Mouse (Mus musculus) frontal cortex, postnatal 25 days (tissue): Measurements from ENCODE around the gene Tom1.
A peak's percentile ranks its signal among the peaks of the same experiment; 100 is the strongest.

Experiments used
- DNase-seq, 2 experiments: peaks; one replicate each; pipeline ENCODE4 v3.0.0; 2022; ENCODE audit warnings: low spot score in 2 of 2

Tom1 gene

DNA sequence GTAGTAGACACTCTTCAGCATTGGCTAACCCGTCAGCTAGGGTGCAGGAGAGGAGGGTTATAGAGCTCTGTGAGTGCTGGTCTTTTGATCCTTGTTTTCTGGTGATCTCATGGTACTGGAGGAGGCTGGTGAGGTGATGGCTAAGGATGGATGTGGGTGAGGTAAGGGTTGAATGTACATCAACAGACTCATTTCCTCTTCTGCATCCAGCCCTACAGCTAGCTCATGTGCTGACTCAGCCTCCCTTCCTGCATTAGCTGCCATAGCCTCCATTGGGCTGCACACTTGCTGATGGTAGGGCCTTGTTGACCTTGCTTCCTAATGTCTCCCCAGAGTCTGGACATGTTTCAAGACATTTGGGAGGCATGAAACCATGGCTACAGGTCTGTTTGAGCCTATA, 9.5 kb downstream of the Tom1 start:
- DNase-seq: no peak

GRCm38 (mm10) chr8:75046303-75046702, 12.8 kb downstream of the Tom1 start:
- DNase-seq: no peak

DNA sequence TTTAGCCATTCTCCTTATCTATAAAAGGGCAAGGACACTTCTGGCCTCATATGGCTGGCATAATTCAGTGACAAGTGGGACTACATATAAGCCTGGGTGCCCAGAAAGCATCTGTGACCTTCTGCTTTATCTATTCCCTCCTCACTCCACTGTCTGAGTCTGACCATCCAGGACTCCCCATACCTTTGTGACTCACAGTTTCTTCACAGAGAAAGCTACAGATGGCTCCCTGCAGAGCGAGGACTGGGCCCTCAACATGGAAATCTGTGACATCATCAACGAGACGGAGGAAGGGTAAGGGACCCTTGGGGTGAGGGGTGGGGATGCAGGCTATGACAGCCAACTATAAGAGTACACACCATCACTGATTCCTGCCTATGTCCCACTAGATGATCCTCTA, 14.3 kb downstream of the Tom1 start:
- no peak for DNase-seq

DNA sequence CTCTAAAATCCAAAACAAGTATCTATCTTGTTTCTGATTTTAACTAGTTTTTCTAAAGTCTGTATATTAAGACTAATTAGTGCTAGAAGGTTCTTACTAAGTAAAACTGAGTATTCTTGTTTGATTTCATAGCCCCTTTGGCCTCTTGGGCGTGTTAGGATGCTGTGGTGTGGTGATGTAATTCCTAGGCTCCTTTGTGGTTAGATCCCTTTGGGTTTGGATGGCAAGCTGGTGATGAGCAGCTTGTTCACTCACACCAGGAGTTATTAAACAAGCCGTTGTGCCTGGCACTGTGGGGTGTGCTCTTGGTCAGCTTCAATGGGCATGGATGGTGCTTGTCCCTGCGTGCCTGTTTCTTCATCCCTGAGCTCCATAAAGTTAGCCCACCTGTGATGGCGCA, 19.8 kb downstream of the Tom1 start:
- DNase-seq: no peak

DNA sequence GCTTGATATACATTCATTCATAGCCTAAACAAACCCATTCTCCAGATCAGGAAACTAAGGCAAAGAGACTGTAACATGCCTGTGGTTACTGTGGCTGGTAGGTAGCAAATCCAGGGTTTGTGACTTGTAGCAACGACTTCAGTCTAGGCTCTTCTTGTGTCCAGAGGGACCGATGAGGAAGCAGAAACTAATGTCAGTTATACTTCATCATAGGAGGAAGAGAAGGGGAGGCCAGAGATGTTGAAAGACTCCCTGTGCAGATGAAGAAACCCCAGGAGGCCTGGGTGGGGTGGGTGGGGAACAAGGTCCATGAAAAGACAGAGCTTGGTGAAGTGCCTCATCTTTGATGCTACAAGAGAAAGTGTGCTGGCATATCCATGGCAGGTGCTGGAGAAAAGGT, 22.2 kb downstream of the Tom1 start:
- no peak for DNase-seq

- DNase-seq: no peak
These were observed 26.5 kb downstream of the Tom1 start for GRCm38 (mm10) chr8:75060022-75060421.

GRCm38 (mm10) chr8:75060815-75061214, 27.3 kb downstream of the Tom1 start:
- DNase-seq: no peak

GRCm38 (mm10) chr8:75063290-75063689, 29.8 kb downstream of the Tom1 start:
- no peak for DNase-seq

DNA sequence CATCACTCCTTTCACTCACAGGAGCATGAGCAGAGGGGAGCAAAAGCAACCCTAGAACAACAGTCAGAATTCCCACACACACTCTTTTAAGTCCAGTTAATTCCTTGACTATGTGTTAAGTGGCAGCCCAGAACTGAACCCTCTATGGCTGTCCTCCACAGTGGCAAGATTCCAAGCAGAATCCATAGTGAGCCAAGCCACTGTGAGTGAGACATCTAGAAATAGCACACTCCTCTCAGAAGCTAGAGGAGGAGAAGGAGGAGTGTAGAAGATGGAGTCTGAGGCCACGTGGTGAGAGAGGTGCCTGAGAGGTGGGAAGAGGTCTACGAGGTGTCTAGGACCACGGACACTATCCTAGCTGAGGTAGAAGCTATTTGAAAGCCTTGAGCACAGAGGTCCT, 31.3 kb downstream of the Tom1 start:
- no peak for DNase-seq

- DNase-seq: no peak
These were observed 33.8 kb downstream of the Tom1 start for GRCm38 (mm10) chr8:75067287-75067686.

DNA sequence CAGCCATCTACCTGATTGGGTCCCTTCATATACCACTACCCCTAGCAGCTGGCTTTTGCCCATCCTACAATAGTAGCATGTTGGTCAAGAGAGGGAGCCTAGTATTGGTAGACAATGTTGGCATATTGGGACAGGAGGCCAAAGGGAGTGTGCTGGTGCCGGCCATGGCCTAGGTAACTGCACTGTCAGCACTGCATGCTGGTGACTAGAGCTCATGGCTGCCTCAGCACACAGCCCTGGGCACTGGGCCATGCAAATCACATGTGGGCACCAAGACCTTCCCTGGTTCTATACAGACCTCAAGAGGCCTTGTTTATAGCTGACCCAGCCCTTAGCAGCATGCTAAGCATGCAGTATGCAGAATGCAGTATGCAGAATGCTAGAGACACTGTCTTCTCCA, 36.8 kb downstream of the Tom1 start:
- DNase-seq: no peak

- peak; percentile 75 to 77 for DNase-seq
These were observed 38.3 kb downstream of the Tom1 start for GRCm38 (mm10) chr8:75071627-75072346.

DNA sequence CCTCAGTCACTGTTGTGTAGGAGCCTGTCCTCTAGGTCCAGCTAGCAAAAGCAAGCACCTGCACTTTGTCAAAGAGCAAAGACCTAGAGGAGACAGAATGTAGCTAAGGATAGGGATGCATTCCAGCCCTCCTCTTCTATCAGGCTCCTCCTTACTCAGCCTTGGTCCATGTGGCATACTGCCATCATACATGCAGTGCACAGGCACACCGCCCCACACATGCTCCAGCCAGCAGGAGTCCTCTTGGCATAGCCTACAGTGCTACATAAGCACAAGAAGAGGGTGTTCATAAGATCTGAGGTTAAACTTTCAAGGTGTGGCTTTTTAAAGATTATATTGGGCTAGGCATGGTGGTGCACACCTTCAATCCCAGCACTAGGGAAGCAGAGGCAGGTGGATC, 41.4 kb downstream of the Tom1 start:
- no peak for DNase-seq

- no peak for DNase-seq
These were observed 44.7 kb downstream of the Tom1 start for GRCm38 (mm10) chr8:75078215-75078614.

DNA sequence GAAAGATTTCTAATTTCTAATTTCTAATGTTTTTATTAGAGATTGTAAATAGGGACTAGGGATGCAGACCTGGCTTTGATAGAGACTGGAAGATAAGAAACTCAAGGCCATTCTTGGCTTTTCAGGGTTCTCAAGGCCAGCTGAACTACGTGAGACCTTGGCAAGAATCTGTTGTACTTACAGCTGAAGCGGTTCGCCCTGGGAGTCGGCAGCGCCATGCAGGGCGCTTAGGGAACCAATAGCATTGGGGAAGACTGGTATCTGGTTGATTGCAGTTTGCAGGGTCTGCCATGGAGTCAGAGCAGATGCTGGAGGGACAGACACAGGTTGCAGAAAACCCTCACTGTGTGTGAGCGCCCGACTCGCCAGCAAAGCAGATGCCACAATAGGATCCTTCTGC, 45.3 kb downstream of the Tom1 start:
- no peak for DNase-seq

DNA sequence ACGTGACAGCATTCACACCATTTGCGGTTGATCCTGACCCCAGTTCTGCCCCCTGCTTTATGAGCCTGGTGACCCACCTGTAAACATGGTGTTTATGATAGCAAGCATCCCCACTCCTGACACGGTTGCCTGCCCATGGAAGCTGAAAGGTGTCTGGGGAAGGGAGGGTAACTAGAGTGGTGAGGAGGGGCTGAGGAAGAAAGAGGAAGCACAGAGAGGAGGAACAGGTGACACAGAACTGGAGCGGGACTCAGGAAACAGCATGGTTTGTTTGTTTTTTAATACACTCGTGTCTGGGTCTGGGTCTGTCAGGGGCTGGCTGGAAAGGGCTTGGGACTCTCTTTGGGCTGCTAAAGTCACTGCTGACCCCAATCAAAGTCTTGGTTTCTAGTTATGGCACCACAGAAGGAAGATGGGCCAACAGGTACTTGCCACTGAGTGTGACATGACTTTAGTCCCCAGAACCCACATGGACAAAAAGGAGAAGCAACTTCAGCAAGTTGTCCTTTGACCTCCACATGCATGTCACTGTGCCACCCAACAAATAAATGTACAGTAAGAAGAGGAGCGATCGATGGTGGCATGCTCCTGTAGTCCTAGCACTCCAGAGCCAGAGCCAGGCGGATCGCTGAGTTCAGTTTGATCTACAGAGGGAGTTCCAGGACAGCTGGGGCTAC, 48.0 kb downstream of the Tom1 start:
- no peak for DNase-seq

GRCm38 (mm10) chr8:75082181-75082805, 48.8 kb downstream of the Tom1 start:
- no peak for DNase-seq

DNA sequence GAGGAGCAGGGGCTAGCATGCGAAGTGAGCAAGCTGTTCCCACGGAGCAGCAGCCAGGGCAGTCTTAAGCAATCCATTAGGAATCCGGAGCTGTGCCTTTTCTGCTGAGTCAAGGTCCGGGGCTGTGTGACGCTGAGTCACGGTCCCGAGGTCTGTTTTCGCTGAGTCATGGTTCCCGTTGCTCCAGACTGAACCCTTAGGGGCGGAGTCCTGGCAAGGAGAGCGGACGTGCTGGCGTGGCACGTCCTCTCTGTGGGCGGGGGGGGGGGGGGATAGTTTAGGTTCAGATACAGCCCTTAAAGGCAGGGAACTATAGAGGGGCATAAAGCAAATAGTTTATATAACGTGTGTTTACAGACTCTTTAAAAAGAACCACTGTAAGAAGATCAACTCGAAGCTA, 50.3 kb downstream of the Tom1 start:
- peak; percentile 52 to 71 for DNase-seq

GRCm38 (mm10) chr8:75084382-75085064, 51.0 kb downstream of the Tom1 start:
- DNase-seq: no peak

DNA sequence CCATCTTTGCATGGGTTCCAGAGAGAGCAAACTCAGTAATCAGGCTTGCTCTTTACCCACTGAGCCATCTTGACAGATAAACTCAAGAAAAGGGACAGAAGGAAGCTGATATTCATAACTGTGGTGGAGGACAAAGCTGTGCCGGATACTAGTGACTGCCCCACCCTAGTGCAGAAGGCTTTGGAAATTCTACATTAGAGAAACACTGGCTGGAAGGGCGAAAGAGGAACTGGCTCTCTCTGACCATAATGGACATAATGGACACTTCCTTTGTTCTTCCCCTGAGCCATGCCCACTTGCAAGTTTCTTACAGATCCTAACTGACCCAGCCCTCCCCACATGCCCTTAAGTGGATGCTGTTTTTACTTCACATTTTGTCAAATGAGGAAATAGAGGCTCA, 52.5 kb downstream of the Tom1 start:
- DNase-seq: no peak

- no peak for DNase-seq
These were observed 53.6 kb downstream of the Tom1 start for GRCm38 (mm10) chr8:75087127-75087526.
